Mouse (Mus musculus): Measurements from ENCODE around the gene Gm3149. TPM values are rescaled to one million over a fixed set of nuclear protein-coding genes. Genes with fewer than 3 reads are reported as not detected.
"Not testable (repeated sequence)": the region's sequence is repeated elsewhere in the genome, so short reads cannot be mapped to it uniquely, and the experiment has no call there.

Gm3149 gene
- not detected in 2 replicates for polyA plus RNA-seq (2015; fragmentation: Nextera tagmentation; extraction: Ambion mirVana)

DNA sequence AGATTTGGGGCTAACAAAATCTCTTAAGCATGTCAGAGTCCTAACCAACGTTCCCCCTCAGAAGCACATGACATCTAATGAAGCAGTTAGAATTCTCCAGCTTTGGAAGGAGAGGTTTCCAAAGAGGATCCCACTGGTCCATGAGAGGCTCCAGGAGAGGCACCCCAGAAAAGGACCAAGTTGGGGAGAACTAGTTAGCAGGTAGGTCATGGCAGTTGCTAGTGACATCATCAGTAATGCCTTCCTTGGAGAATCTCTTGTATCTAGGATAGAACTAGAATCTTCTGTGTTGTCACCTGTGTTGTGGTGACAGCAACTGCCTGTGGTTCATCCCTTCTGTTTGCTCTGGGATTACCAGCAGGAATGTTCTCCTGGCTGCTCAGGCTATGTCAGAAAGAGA, at the start of gene Gm3149:
Gene Gm3149 (plus strand): TSS at position 301 of the 400 bp plus-strand sequence.
- not testable (repeated sequence) for H3K9me3 ChIP-seq (replicated peaks; ENCODE audit: control insufficient read depth, low read length); H3K27me3 ChIP-seq (ENCODE audit: control insufficient read depth, insufficient read depth, low read depth, low read length); H3K4me1 ChIP-seq (ENCODE audit: control insufficient read depth, low read depth, low read length); H3K36me3 ChIP-seq (ENCODE audit: control insufficient read depth, insufficient read depth); H3K4me2 ChIP-seq (ENCODE audit: low read depth, low read length); H3K9ac ChIP-seq (ENCODE audit: low read depth, low read length); H3K4me3 ChIP-seq (ENCODE audit: low read depth, low read length); H3K27ac ChIP-seq (ENCODE audit: low read length); ATAC-seq (ENCODE audit: low read depth)
- no CpG with 5 or more reads among the region's 1 CpGs for WGBS (ENCODE audit: insufficient replicate concordance)

DNA sequence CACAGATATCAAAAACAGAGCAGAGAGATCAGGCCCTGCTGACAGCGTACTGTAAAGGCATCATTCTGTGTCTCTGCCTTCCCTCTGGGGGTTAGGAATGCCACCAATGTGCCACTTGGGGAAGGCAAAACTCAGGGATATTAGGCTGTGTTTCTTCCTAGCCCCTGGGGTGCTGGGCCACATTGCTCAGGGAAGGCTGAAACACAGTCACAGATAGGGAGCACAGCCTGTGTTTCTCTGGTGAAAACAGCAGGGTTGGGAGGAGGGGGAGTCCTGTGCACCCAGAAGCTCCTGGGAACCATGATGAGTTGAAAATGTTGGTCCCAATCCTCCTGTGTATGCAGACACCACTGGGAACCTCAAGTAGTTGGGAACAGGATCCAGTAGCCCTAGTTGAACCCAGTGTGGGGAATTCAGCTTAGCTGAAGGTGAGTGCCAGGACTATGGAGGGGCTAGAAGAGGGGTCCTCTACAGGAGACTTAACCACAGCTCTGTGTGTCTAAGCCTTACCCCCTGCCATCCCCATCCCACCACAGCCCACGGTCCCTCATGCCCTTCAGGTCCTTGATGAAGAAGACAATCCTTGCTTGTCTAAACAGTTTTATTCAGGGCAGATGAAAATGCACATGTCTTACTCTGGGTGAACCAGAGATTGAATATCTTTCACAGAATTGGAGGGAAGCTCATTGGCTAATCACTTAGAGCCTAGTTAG, 47.7 kb upstream of the Gm3149 start:
- not testable (repeated sequence) for H3K4me3 ChIP-seq (ENCODE audit: low read depth, low read length); H3K27me3 ChIP-seq (ENCODE audit: control insufficient read depth, insufficient read depth, low read depth, low read length); H3K27ac ChIP-seq (ENCODE audit: low read length); H3K36me3 ChIP-seq (ENCODE audit: control insufficient read depth, insufficient read depth); H3K9ac ChIP-seq (ENCODE audit: low read depth, low read length); ATAC-seq (ENCODE audit: low read depth); H3K9me3 ChIP-seq (replicated peaks; ENCODE audit: control insufficient read depth, low read length); H3K4me1 ChIP-seq (ENCODE audit: control insufficient read depth, low read depth, low read length); H3K4me2 ChIP-seq (ENCODE audit: low read depth, low read length)
- 48% methylated on average over 2 of the region's 2 CpGs for WGBS (ENCODE audit: insufficient replicate concordance)

DNA sequence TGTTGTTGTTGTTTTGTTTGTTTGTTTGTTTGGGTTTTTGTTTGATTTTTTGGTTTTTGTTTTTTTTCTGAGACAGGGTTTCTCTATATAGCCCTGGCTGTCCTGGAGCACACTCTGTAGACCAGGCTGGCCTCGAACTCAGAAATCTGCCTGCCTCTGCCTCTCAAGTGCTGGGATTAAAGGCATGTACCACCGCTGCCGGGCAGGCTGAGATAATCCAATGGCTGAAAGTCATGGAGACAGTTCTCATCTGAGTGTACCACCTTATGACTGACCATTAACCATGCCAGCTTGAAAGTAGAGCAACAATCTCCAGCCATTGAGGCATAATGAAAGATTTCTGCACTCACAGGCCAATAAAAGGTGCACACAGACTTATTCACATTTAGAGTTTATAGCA, 37.3 kb upstream of the Gm3149 start:
- WGBS (ENCODE audit: insufficient replicate concordance), result 70% methylated on average over 2 of the region's 3 CpGs
- H3K4me1 ChIP-seq (ENCODE audit: control insufficient read depth, low read depth, low read length), result not testable (repeated sequence)

DNA sequence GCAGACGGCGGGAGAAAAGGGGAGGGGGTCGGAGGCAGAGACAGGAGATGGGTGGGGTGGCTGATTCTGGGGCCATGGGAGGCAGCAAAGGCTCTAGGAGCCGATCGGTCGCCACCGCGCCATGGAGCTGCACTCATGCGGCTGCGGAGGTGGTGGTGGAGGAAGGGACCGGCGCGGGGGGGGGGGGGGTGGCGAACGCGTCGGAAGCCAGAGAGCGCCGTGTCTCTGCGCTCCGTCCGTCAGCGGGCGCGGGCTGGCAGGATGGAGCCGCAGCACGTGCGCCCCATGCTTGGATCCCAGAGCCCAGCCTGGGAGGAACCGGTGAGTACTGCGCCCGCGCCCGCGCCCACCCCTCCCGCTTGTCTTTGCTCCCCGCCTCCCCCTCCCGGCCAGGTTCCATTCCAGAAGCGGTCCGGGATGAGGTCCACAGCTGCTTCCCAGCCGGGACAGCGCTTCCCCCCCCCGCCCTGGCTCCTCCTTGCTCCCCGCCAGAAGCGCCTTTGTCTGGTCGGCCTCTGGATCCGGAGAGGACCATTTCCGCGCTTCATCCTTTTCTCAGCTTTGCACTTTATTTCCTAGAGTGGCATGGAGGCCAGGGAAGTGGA, 17.5 kb downstream of the Gm3149 start, which contains the start of gene 2610042L04Rik:
Gene 2610042L04Rik (plus strand): TSS at position 288 of the 605 bp plus-strand sequence.
- not testable (repeated sequence) for H3K4me1 ChIP-seq (ENCODE audit: control insufficient read depth, low read depth, low read length); H3K4me2 ChIP-seq (ENCODE audit: low read depth, low read length); H3K9me3 ChIP-seq (replicated peaks; ENCODE audit: control insufficient read depth, low read length); H3K9ac ChIP-seq (ENCODE audit: low read depth, low read length); H3K27ac ChIP-seq (ENCODE audit: low read length); H3K4me3 ChIP-seq (ENCODE audit: low read depth, low read length); ATAC-seq (ENCODE audit: low read depth); H3K27me3 ChIP-seq (ENCODE audit: control insufficient read depth, insufficient read depth, low read depth, low read length); H3K36me3 ChIP-seq (ENCODE audit: control insufficient read depth, insufficient read depth)
- WGBS (ENCODE audit: insufficient replicate concordance), result 3% methylated on average over 26 of the region's 48 CpGs

More for the DNA sequence above, 37.3 kb upstream of the Gm3149 start:
- not testable (repeated sequence) for H3K4me3 ChIP-seq (ENCODE audit: low read depth, low read length); H3K9ac ChIP-seq (ENCODE audit: low read depth, low read length); H3K36me3 ChIP-seq (ENCODE audit: control insufficient read depth, insufficient read depth); H3K4me2 ChIP-seq (ENCODE audit: low read depth, low read length); H3K27ac ChIP-seq (ENCODE audit: low read length); H3K9me3 ChIP-seq (replicated peaks; ENCODE audit: control insufficient read depth, low read length); H3K27me3 ChIP-seq (ENCODE audit: control insufficient read depth, insufficient read depth, low read depth, low read length); ATAC-seq (ENCODE audit: low read depth)

DNA sequence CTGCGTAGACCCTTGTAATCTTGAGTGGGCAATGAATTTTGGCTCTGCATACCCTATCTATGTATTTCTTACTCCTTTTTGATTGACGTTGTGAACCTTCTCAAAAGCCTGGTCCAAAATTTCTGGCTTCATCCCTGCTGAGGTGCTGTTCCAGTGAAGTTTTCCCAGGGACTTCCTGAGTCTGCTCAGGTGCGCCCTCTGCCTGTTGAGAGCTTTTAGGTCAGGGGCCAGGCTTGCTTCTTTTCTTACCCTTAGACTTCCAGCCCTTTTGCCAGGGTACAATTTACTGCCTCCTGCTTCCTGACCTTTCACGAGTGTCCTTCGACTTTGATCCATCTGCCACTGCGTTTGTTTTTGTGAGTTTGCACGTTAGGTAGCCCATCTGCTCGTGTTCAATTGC, 18.4 kb downstream of the Gm3149 start:
- H3K9ac ChIP-seq (ENCODE audit: low read depth, low read length); H3K27me3 ChIP-seq (ENCODE audit: control insufficient read depth, insufficient read depth, low read depth, low read length); H3K9me3 ChIP-seq (replicated peaks; ENCODE audit: control insufficient read depth, low read length); ATAC-seq (ENCODE audit: low read depth); H3K27ac ChIP-seq (ENCODE audit: low read length); H3K36me3 ChIP-seq (ENCODE audit: control insufficient read depth, insufficient read depth); H3K4me3 ChIP-seq (ENCODE audit: low read depth, low read length); H3K4me2 ChIP-seq (ENCODE audit: low read depth, low read length); H3K4me1 ChIP-seq (ENCODE audit: control insufficient read depth, low read depth, low read length): not testable (repeated sequence)
- WGBS (ENCODE audit: insufficient replicate concordance), result 2% methylated on average over 7 of the region's 8 CpGs

DNA sequence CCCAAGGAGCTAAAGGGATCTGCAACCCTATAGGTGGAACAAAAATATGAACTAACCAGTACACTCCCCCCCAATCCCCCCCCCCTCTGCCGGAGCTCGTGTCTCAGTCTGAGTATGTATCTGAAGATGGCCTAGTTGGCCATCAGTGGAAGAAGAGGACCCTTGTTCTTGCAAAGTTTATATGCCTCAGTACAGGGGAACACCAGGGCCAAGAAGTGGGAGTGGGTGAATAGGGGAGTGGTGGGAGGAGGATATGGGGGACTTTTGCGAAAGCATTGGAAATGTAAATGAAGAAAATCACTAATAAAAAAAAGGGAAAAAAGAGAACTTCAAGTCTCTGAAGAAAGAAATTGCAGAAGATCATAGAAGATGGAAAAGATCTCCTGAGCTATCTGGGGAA, 51.9 kb downstream of the Gm3149 start:
- ATAC-seq (ENCODE audit: low read depth); H3K27ac ChIP-seq (ENCODE audit: low read length); H3K9ac ChIP-seq (ENCODE audit: low read depth, low read length); H3K36me3 ChIP-seq (ENCODE audit: control insufficient read depth, insufficient read depth); H3K4me2 ChIP-seq (ENCODE audit: low read depth, low read length); H3K27me3 ChIP-seq (ENCODE audit: control insufficient read depth, insufficient read depth, low read depth, low read length); H3K4me1 ChIP-seq (ENCODE audit: control insufficient read depth, low read depth, low read length); H3K4me3 ChIP-seq (ENCODE audit: low read depth, low read length); H3K9me3 ChIP-seq (replicated peaks; ENCODE audit: control insufficient read depth, low read length): not testable (repeated sequence)
- WGBS (ENCODE audit: insufficient replicate concordance), result 52% methylated on average over 3 of the region's 3 CpGs

DNA sequence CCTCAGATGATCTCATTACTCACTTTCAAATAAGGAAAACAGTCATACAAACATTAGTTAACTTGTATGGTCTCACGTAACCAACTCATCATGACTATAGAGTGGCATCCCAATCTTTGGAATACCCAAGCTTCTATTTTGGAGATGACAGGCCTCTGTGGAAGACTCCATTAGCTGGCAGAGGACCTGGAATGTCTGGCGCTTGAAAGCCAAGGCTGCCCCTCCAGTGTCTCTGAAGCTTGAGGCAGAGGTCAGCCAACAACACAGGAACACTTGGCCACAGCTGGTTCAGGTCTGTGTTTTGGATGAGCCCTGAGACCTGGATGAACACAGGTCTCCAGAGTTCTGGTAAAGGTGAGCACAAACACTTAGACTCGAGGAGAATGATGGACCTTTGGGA, 52.6 kb downstream of the Gm3149 start:
- not testable (repeated sequence) for H3K27me3 ChIP-seq (ENCODE audit: control insufficient read depth, insufficient read depth, low read depth, low read length); H3K9me3 ChIP-seq (replicated peaks; ENCODE audit: control insufficient read depth, low read length); H3K4me1 ChIP-seq (ENCODE audit: control insufficient read depth, low read depth, low read length); ATAC-seq (ENCODE audit: low read depth); H3K27ac ChIP-seq (ENCODE audit: low read length); H3K4me3 ChIP-seq (ENCODE audit: low read depth, low read length); H3K9ac ChIP-seq (ENCODE audit: low read depth, low read length); H3K4me2 ChIP-seq (ENCODE audit: low read depth, low read length); H3K36me3 ChIP-seq (ENCODE audit: control insufficient read depth, insufficient read depth)
- WGBS (ENCODE audit: insufficient replicate concordance), result 53% methylated on average over 3 of the region's 3 CpGs

Other genes starting within 250 kb of the Gm3149 start
- not detected in 2 replicates for gene Gm3115, start 233.2 kb upstream of the Gm3149 start, polyA plus RNA-seq (2015; fragmentation: Nextera tagmentation; extraction: Ambion mirVana)
- gene Gm8108, start 206.8 kb upstream of the Gm3149 start, polyA plus RNA-seq (2015; fragmentation: Nextera tagmentation; extraction: Ambion mirVana), result 0.06 TPM in 1 of 2 replicates, not detected in the other
- gene Gm3127, start 152.3 kb upstream of the Gm3149 start, polyA plus RNA-seq (2015; fragmentation: Nextera tagmentation; extraction: Ambion mirVana), result not detected in 2 replicates
- gene Gm2974, start 134.7 kb upstream of the Gm3149 start, polyA plus RNA-seq (2015; fragmentation: Nextera tagmentation; extraction: Ambion mirVana), result not detected in 2 replicates
- gene Gm3138, start 67.7 kb upstream of the Gm3149 start, polyA plus RNA-seq (2015; fragmentation: Nextera tagmentation; extraction: Ambion mirVana), result not detected in 2 replicates
- not detected in 2 replicates for gene 2610042L04Rik, start 17.5 kb downstream of the Gm3149 start, polyA plus RNA-seq (2015; fragmentation: Nextera tagmentation; extraction: Ambion mirVana)
- gene Gm3159, start 80.2 kb downstream of the Gm3149 start, polyA plus RNA-seq (2015; fragmentation: Nextera tagmentation; extraction: Ambion mirVana), result not detected in 2 replicates
- gene Gm3164, start 98.2 kb downstream of the Gm3149 start, polyA plus RNA-seq (2015; fragmentation: Nextera tagmentation; extraction: Ambion mirVana), result not detected in 2 replicates
- gene Gm3173, start 113.7 kb downstream of the Gm3149 start, polyA plus RNA-seq (2015; fragmentation: Nextera tagmentation; extraction: Ambion mirVana), result not detected in 2 replicates
- not detected in 2 replicates for gene Gm3182, start 164.5 kb downstream of the Gm3149 start, polyA plus RNA-seq (2015; fragmentation: Nextera tagmentation; extraction: Ambion mirVana)
- not detected in 2 replicates for gene Gm3047, start 238.1 kb downstream of the Gm3149 start, polyA plus RNA-seq (2015; fragmentation: Nextera tagmentation; extraction: Ambion mirVana)